ENCODE assay signal across 8 mouse cellular contexts in genomic region chr2:35461131-35461947, GRCm38 (mm10). TPM values are rescaled to one million over a fixed set of nuclear protein-coding genes. Genes with fewer than 3 reads are reported as not detected.
DNase-seq lines count a peak whose midpoint lies in the region; ATAC-seq and TF ChIP-seq lines count a peak whose summit lies in the region.

No protein-coding gene starts in this region.

- DNase-seq in ES-CJ7 (ENCODE audit: low read depth, low spot score) = peak; percentile 92
- peak; percentile 92 for DNase-seq in c-Kit-positive CD71-positive TER-119-positive erythroid progenitor cells, embryonic 14.5 days (ENCODE audit: low spot score)
- DNase-seq in kidney, postnatal 36 days = peak; percentile 25 to 33
- DNase-seq in midbrain, embryonic 11.5 days (ENCODE audit: low spot score, missing footprints) = peak; percentile 89
- peak; percentile 41 for DNase-seq in stomach, postnatal 0 days (ENCODE audit: low spot score)
- no peak for DNase-seq in gastrocnemius, postnatal 36 days
- DNase-seq in cerebellum, postnatal 4 days (ENCODE audit: low spot score in 2 of 2) = no peak

- no peak for TF ChIP-seq EP300 in stomach, postnatal 0 days (optimal IDR thresholded peaks at IDR 0.05)

- H3K4me2 ChIP-seq in heart, embryonic 11.5 days = peak overlapping the region; percentile 91
- H3K4me2 ChIP-seq in midbrain, embryonic 11.5 days = peak overlapping the region; percentile 94
- peak overlapping the region; percentile 82 for H3K4me2 ChIP-seq in stomach, postnatal 0 days (replicated peaks; ENCODE audit: low read depth)

- peak overlapping the region; percentile 88 for H3K27ac ChIP-seq in heart, embryonic 11.5 days (ENCODE audit: low read depth, low read length)
- no peak overlapping the region for H3K27ac ChIP-seq in midbrain, embryonic 11.5 days (ENCODE audit: low read depth, low read length)
- peak overlapping the region; percentile 83 for H3K27ac ChIP-seq in stomach, postnatal 0 days (replicated peaks)

- H3K36me3 ChIP-seq in heart, embryonic 11.5 days (ENCODE audit: control insufficient read depth, insufficient read depth, low read length) = no peaks in the 10 kb centered on the region
- no peaks in the 10 kb centered on the region for H3K36me3 ChIP-seq in midbrain, embryonic 11.5 days (ENCODE audit: control insufficient read depth, insufficient read depth, low read length)
- H3K36me3 ChIP-seq in stomach, postnatal 0 days (ENCODE audit: control insufficient read depth, insufficient read depth, low read length) = no peaks in the 10 kb centered on the region

- H3K9me3 ChIP-seq in heart, embryonic 11.5 days (replicated peaks; ENCODE audit: control insufficient read depth, low read length) = no peaks in the 10 kb centered on the region
- H3K9me3 ChIP-seq in midbrain, embryonic 11.5 days (ENCODE audit: control insufficient read depth, low read length) = no peaks in the 10 kb centered on the region
- no peaks in the 10 kb centered on the region for H3K9me3 ChIP-seq in stomach, postnatal 0 days (ENCODE audit: control insufficient read depth, low read length)

- TF ChIP-seq CTCF in stomach, postnatal 0 days (IDR thresholded peaks at IDR 0.05; ENCODE audit: low read depth) = no peak

- ATAC-seq in heart, embryonic 11.5 days (replicated peaks; ENCODE audit: insufficient number of reproducible peaks, low FRiP score, low TSS enrichment) = peak; percentile 36
- no peak for ATAC-seq in midbrain, embryonic 11.5 days (ENCODE audit: low FRiP score)
- ATAC-seq in stomach, postnatal 0 days (ENCODE audit: low FRiP score, low TSS enrichment) = peak; percentile 72

- peaks cover 23% of the 10 kb centered on the region for H3K4me1 ChIP-seq in heart, embryonic 11.5 days (ENCODE audit: control insufficient read depth, insufficient read depth, low read length)
- H3K4me1 ChIP-seq in midbrain, embryonic 11.5 days (ENCODE audit: control insufficient read depth, insufficient read depth, low read length) = peaks cover 5% of the 10 kb centered on the region
- H3K4me1 ChIP-seq in stomach, postnatal 0 days (replicated peaks; ENCODE audit: control insufficient read depth, insufficient read depth) = 0 out of 2 replicates have a peak, but pooled peaks cover 4% of the 10 kb centered on the region

- peak overlapping the region; percentile 79 for H3K4me3 ChIP-seq in heart, embryonic 11.5 days (ENCODE audit: low read depth, low read length)
- H3K4me3 ChIP-seq in midbrain, embryonic 11.5 days (ENCODE audit: low read depth, low read length) = peak overlapping the region; percentile 57
- H3K4me3 ChIP-seq in stomach, postnatal 0 days (ENCODE audit: low read depth, low read length) = peak overlapping the region; percentile 50

- WGBS in heart, embryonic 11.5 days (ENCODE audit: insufficient replicate concordance) = 2% methylated on average over 20 of the region's 20 CpGs
- 3% methylated on average over 20 of the region's 20 CpGs for WGBS in midbrain, embryonic 11.5 days
- WGBS in stomach, postnatal 0 days = 5% methylated on average over 19 of the region's 20 CpGs

- intact Hi-C loops in gastrocnemius, postnatal 36 days (cut with DNase I) = no loop called here

- peak overlapping the region; percentile 87 for H3K9ac ChIP-seq in heart, embryonic 11.5 days (ENCODE audit: low read depth, low read length)
- H3K9ac ChIP-seq in midbrain, embryonic 11.5 days (ENCODE audit: low read length) = no peak overlapping the region
- H3K9ac ChIP-seq in stomach, postnatal 0 days (ENCODE audit: low read length) = peak overlapping the region; percentile 70

- no peaks in the 10 kb centered on the region for H3K27me3 ChIP-seq in heart, embryonic 11.5 days (ENCODE audit: control insufficient read depth, insufficient read depth, low read length)
- H3K27me3 ChIP-seq in midbrain, embryonic 11.5 days (ENCODE audit: control insufficient read depth, insufficient read depth, low read length) = peaks cover 10% of the 10 kb centered on the region
- H3K27me3 ChIP-seq in stomach, postnatal 0 days (ENCODE audit: control insufficient read depth, insufficient read depth, low read length) = no peaks in the 10 kb centered on the region

RNA-seq across cellular contexts. Expression of gene Ggta1, which starts 1.7 kb away (rescaled TPM):
- 38.1 and 42.1 TPM in 2 replicates for polyA plus RNA-seq in heart, embryonic 11.5 days (2014; fragmentation: Nextera tagmentation; extraction: Ambion mirVana)
- 6.3 TPM in 2 replicates for polyA plus RNA-seq in midbrain, embryonic 11.5 days (2014; fragmentation: Nextera tagmentation; extraction: Ambion mirVana)
- polyA plus RNA-seq in stomach, postnatal 0 days (2015; fragmentation: Nextera tagmentation; extraction: Ambion mirVana) = 10.7 and 11.5 TPM in 2 replicates
- 1 to 10 TPM; 5.9 to 8.8 TPM for total RNA-seq in gastrocnemius, postnatal 36 days (2021)

Comparison
In these comparisons a context has a peak if more than half of its experiments do, and no peak if none do; other contexts are left out.
1. DNase-seq: peak in ES-CJ7 (single experiment), c-Kit-positive CD71-positive TER-119-positive erythroid progenitor cells, embryonic 14.5 days (single experiment), kidney, postnatal 36 days (2 of 2), midbrain, embryonic 11.5 days (single experiment) and stomach, postnatal 0 days (single experiment); none in gastrocnemius, postnatal 36 days (0 of 2) and cerebellum, postnatal 4 days (0 of 2).
2. Peak in every context shown above with its lines, with median percentiles within 50 percentile points of each other: H3K4me2 ChIP-seq and H3K4me3 ChIP-seq.